Mouse (Mus musculus) stomach, embryonic 16.5 days (tissue): ENCODE measurements around the gene Pbx1. TPM values are rescaled to one million over a fixed set of nuclear protein-coding genes. Genes with fewer than 3 reads are reported as not detected.

Experiments used
- ATAC-seq: fragments of 200-750 bp; cut with Nextera tagmentation; 2 replicates; pipeline ENCODE4 v1.8.0; 2017; ENCODE audit warnings: moderate number of reproducible peaks, moderate TSS enrichment; ENCODE audit not compliant: insufficient read depth, low FRiP score
- H3K27ac ChIP-seq: fragments of 300-500 bp; sonication (generic); 2 replicates; pipeline ENCODE4 v1.5.1; 2014; ENCODE audit warnings: low read length
- H3K27me3 ChIP-seq: fragments of 300-500 bp; sonication (generic); 2 replicates; pipeline ENCODE4 v1.6.1; 2014; ENCODE audit warnings: low read length, control low read depth, mixed read lengths; ENCODE audit not compliant: control insufficient read depth, insufficient read depth
- H3K36me3 ChIP-seq: fragments of 300-500 bp; sonication (generic); 2 replicates; pipeline ENCODE4 v1.6.1; 2014; ENCODE audit warnings: low read length; ENCODE audit not compliant: control insufficient read depth, insufficient read depth
- H3K4me1 ChIP-seq: fragments of 300-500 bp; sonication (generic); 2 replicates; pipeline ENCODE4 v1.6.1; 2014; ENCODE audit warnings: low read length, control low read depth, mixed read lengths; ENCODE audit not compliant: control insufficient read depth, insufficient read depth
- H3K4me2 ChIP-seq: fragments of 300-500 bp; sonication (generic); 2 replicates; pipeline ENCODE4 v1.6.1; 2014; ENCODE audit warnings: low read depth, low read length, mixed read lengths
- H3K4me3 ChIP-seq: fragments of 300-500 bp; sonication (generic); replicated peaks from 2 replicates; pipeline ENCODE4 v1.5.1; 2014; ENCODE audit warnings: mild to moderate bottlenecking, low read length
- H3K9ac ChIP-seq: fragments of 300-500 bp; sonication (generic); 2 replicates; pipeline ENCODE4 v1.6.1; 2014; ENCODE audit warnings: low read length
- H3K9me3 ChIP-seq: fragments of 300-500 bp; sonication (generic); replicated peaks from 2 replicates; pipeline ENCODE4 v1.6.1; 2016; ENCODE audit warnings: low read length, control low read depth; ENCODE audit not compliant: control insufficient read depth
- WGBS: fragments of 180-500 bp; shearing (Covaris S2); extraction: QIAGEN DNeasy Blood & Tissue Kit; methylation state at CpG from one replicate; pipeline ENCODE4 v1.1.7; 2014; 5-methylcytosine and 5-hydroxymethylcytosine counted together
- polyA plus RNA-seq: library from polyadenylated mRNA; unstranded; fragments of >200 nt; fragmentation: Nextera tagmentation; extraction: Ambion mirVana; gene quantifications from 2 replicates; pipeline ENCODE4 v1.2.1, GENCODE M21; 2015

The Pbx1 gene
- polyA plus RNA-seq, 1 experiment from 2014 or later, result 35.6 TPM

DNA sequence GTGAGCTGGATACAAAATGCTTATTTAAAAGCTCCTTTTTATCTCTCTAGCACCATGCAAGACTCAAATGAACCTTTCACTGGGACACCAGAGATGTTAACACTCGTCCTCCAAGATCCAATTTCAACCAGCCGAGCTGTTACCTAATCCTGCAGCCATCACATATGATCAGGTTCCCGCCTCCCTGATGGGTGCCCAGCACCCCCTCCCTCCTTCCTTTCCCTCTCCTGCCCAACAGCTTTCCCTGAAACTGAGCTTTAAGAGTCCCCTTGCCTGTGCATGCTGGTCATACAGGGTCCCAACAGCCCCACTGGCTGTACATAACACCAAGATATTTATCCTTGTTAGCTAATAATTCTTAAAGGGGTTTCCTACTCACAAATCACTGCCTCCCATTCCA, 218.5 kb downstream of the Pbx1 start:
- no peaks in the 10 kb centered on the region for H3K36me3 ChIP-seq
- no peaks in the 10 kb centered on the region for H3K9me3 ChIP-seq
- no peak overlapping the region for H3K9ac ChIP-seq
- no peaks in the 10 kb centered on the region for H3K27me3 ChIP-seq
- no peak for ATAC-seq
- H3K4me2 ChIP-seq, result no peak overlapping the region
- H3K27ac ChIP-seq, result no peak overlapping the region
- no peak overlapping the region for H3K4me3 ChIP-seq
- 48% methylated on average over 3 of the region's 3 CpGs for WGBS
- peaks cover 42% of the 10 kb centered on the region for H3K4me1 ChIP-seq

DNA sequence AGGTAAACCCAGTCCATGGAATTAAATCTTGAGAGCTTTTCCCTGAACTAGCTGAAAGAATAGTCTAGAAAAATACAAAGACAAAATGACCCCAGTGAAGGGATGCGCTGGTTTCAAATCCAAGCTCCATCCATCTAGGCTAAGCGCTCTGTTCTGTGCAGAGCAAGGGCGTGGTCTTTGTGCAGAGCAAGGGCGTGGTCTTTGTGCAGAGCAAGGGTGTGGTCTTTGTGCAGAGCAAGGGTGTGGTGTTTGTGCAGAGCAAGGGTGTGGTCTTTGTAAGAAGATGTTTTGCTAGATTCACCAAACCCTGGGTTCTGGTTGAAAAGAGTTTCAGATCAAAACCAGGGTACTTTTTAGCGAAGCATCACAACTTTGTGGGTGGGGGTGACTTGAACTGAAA, 221.7 kb downstream of the Pbx1 start:
- WGBS, result 87% methylated on average over 5 of the region's 5 CpGs
- Histone ChIP-seq H3K9me3 (no peaks in the 10 kb centered on the region), H3K4me2 (no peak overlapping the region), H3K27me3 (no peaks in the 10 kb centered on the region), H3K9ac (no peak overlapping the region), H3K27ac (no peak overlapping the region), H3K4me1 (peaks cover 22% of the 10 kb centered on the region), H3K4me3 (no peak overlapping the region), H3K36me3 (no peaks in the 10 kb centered on the region)
- no peak for ATAC-seq

DNA sequence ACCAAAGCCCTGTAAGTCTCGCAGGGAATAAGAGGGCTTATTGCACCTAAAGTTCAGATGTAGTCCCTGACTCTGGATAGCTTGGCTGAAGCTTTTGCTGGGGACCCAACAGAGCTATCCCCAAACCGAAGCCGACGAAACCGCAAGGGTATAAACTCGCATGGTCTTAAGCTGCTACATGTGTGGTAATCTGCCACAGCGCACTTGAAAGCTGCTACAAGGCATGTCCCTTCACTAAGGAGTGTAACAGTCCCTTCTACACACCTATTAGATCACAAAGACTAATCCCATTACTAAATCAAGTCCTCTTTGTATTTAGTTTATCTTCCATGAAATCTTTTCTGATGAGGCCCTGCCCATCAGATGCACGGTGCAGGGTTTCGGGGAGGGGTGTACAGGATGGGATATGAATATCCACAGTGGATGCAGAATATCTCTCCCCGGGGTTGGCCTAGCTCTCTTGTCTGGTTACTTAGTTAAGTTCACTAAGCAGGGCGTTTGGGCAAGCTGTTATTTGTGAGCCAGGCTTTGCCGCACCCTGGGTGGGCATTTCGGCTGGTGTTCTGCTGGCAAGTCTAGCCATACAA, 231.4 kb downstream of the Pbx1 start:
- Histone ChIP-seq H3K9me3 (no peaks in the 10 kb centered on the region), H3K36me3 (peaks cover 28% of the 10 kb centered on the region), H3K4me1 (no peaks in the 10 kb centered on the region), H3K9ac (no peak overlapping the region), H3K27me3 (no peaks in the 10 kb centered on the region), H3K4me3 (no peak overlapping the region), H3K27ac (no peak overlapping the region), H3K4me2 (no peak overlapping the region)
- no peak for ATAC-seq
- WGBS, result 93% methylated on average over 13 of the region's 13 CpGs

DNA sequence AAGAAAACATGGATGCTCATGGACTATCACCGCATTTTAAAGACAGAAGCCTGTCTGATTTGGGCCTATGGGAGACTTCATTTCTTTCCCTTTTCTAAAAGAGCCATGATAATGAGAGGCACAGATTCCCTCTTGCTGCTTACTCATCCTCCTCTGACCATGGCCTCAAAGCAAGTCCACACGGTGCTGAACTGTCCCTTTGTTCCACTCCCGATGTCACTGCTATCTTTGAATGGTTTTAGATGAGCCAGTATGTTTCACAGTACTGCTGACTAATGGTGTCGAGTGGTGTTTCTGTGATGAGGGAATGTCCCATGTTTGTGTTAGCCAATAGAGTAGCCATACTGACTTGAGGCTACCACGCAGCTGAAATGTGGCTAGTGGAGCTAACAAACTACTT, 233.8 kb downstream of the Pbx1 start:
- no peaks in the 10 kb centered on the region for H3K4me1 ChIP-seq
- H3K36me3 ChIP-seq, result peaks cover 25% of the 10 kb centered on the region
- H3K27ac ChIP-seq, result no peak overlapping the region
- WGBS, result 87% methylated on average over 5 of the region's 5 CpGs
- H3K27me3 ChIP-seq, result no peaks in the 10 kb centered on the region
- H3K4me2 ChIP-seq, result no peak overlapping the region
- H3K9ac ChIP-seq, result no peak overlapping the region
- ATAC-seq, result no peak
- no peaks in the 10 kb centered on the region for H3K9me3 ChIP-seq
- no peak overlapping the region for H3K4me3 ChIP-seq

DNA sequence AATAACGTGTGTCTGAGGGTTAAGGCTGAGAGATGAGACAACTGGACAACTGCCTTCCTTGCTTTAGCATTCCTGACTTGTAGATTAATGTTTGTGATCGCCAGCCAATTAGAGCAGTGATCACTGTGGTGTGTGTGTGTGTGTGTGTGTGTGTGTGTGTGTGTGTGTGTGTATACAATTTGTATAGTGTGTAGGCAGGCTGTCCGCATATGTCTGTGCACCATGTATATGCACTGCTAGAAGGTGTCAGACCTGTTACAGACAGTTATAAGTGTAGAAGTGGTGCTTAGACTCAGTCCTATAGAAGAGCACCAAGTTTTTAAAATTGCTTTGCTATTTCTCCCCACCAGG, 234.2 kb downstream of the Pbx1 start:
- Histone ChIP-seq H3K27me3 (no peaks in the 10 kb centered on the region), H3K36me3 (peaks cover 22% of the 10 kb centered on the region), H3K4me3 (no peak overlapping the region), H3K27ac (no peak overlapping the region), H3K4me2 (no peak overlapping the region), H3K4me1 (no peaks in the 10 kb centered on the region), H3K9me3 (no peaks in the 10 kb centered on the region), H3K9ac (no peak overlapping the region)
- 61% methylated on average over 3 of the region's 3 CpGs for WGBS
- ATAC-seq, result no peak

DNA sequence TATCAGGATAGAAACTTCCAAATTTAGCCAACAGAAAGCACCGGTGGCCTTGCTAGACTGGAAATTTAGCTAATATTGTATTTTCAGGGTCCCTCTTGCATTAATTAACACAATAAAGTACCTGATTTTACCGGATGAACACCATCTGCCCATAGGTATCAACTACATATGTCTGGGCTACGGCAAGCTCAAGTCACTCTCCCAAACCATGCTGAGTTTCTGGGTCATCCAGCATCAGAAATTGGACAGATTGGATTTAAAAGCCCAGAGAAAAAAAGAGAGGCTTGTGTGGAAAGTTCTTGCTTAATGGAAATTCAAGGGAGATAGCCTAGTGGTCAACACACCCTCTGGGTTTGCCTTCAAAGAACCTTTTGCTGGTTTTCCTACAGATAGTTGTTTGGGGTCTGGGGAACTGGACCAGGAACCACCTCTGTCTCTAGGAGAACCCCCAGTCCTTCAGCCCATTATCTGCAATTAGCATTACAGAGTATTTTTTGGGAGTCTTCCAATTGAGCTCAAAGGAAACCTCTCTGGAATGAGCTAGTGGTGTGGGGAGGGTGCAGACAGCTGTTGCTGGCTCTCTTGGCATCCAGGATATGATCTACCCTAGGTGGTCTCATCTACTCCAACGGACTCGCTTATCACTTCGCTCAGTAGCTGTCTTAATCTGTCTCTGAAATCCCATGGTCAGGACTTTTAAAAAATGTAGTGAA, 234.7 kb downstream of the Pbx1 start:
- ATAC-seq, result peak; percentile 29; the same call in 1 of the 2 replicates
- WGBS, result 80% methylated on average over 6 of the region's 6 CpGs
- H3K36me3 ChIP-seq, result peaks cover 17% of the 10 kb centered on the region
- H3K4me3 ChIP-seq, result no peak overlapping the region
- H3K27me3 ChIP-seq, result no peaks in the 10 kb centered on the region
- H3K9ac ChIP-seq, result no peak overlapping the region
- H3K4me2 ChIP-seq, result no peak overlapping the region
- H3K27ac ChIP-seq, result no peak overlapping the region
- H3K9me3 ChIP-seq, result no peaks in the 10 kb centered on the region
- no peaks in the 10 kb centered on the region for H3K4me1 ChIP-seq

DNA sequence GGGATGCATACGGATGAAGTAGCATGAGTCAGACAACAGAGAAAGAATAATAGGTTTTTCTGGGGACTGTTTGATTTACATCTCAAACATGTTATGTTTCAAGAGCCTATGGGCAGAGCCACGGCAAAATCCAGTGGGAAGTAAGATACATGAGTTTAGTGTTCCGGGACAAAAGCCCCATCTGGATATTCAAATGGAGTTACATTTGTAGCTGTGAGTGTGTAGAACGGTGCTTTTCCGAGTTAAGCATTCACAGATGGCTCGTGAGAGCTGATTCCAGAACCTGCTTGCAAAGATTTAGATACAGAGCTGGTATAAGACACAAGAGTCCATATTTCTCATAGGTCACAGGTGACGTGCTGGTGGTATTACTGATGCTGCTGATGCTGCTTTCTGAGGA, 238.7 kb downstream of the Pbx1 start:
- Histone ChIP-seq H3K4me2 (no peak overlapping the region), H3K4me3 (no peak overlapping the region), H3K4me1 (no peaks in the 10 kb centered on the region), H3K9me3 (no peaks in the 10 kb centered on the region), H3K27ac (no peak overlapping the region), H3K9ac (no peak overlapping the region), H3K27me3 (no peaks in the 10 kb centered on the region), H3K36me3 (no peaks in the 10 kb centered on the region)
- WGBS, result 77% methylated on average over 7 of the region's 7 CpGs
- ATAC-seq, result no peak

DNA sequence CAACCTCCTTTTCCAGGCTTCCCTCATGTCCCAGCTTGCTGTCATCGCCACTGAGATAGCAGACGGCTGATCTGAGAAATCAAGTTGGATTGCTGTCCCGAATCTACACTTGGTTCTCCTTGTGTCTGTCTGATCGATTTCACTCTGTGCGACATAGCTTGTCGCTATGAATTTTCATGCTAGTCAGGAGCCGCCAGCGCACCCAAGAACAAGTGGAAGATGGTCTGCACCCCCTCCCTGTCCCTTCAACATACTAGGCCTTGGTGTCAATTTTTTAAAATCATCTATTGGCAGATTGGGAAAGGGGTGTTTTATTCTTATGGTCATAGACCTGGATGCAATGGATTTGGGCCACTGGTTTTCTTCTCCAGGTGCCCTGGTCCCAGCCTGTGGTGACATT, 249.3 kb downstream of the Pbx1 start:
- H3K9ac ChIP-seq, result no peak overlapping the region
- peaks cover 11% of the 10 kb centered on the region for H3K36me3 ChIP-seq
- no peaks in the 10 kb centered on the region for H3K27me3 ChIP-seq
- H3K9me3 ChIP-seq, result no peaks in the 10 kb centered on the region
- no peak overlapping the region for H3K27ac ChIP-seq
- H3K4me2 ChIP-seq, result no peak overlapping the region
- ATAC-seq, result no peak
- WGBS, result 96% methylated on average over 8 of the region's 8 CpGs
- H3K4me1 ChIP-seq, result peaks cover 18% of the 10 kb centered on the region
- no peak overlapping the region for H3K4me3 ChIP-seq

DNA sequence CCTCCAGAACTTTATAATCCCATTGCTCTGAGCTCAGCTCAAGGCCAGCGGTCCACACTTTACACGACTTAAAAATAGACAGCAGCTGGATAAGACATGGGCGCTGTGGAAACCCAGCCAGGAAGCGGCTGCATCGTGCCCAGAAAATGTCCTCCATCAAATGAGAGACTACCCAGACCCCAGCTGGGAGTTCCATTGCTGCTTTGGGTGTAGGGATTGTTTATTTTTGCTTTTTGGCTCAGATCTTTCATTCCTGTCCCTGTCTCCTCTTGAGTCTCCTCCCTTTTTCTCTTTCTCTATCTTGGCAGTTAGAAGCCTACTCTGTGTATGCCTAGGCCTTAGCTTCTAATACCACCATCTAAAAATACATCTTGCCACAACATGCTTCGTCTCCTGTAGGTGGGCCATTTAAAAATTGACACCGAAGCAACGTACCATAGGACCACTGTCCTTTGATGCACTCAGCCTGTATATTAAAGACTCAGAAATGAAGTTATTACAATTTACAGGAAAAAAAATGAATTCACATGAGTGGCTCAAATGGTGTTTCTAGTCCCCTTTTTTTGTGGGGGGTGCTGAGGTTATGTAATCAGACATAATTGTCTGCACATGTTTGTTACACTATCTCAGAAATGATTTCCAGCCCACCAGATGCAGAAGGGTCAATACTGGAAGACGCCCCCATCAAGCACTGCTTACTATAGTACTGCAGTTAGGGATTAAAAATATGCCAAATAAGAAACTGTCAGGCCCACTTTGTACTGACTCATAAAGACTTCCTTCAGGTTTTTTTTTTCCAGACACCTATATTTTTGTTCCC, 251.2 kb downstream of the Pbx1 start:
- Histone ChIP-seq H3K9ac (no peak overlapping the region), H3K27me3 (no peaks in the 10 kb centered on the region), H3K36me3 (peaks cover 11% of the 10 kb centered on the region), H3K4me2 (no peak overlapping the region), H3K4me1 (peaks cover 18% of the 10 kb centered on the region), H3K27ac (peak overlapping the region; percentile 84), H3K4me3 (no peak overlapping the region), H3K9me3 (no peaks in the 10 kb centered on the region)
- peak; percentile 91 for ATAC-seq
- 39% methylated on average over 9 of the region's 9 CpGs for WGBS
